Mouse (Mus musculus): ENCODE data around the gene Ric3.

Ric3 gene

DNA sequence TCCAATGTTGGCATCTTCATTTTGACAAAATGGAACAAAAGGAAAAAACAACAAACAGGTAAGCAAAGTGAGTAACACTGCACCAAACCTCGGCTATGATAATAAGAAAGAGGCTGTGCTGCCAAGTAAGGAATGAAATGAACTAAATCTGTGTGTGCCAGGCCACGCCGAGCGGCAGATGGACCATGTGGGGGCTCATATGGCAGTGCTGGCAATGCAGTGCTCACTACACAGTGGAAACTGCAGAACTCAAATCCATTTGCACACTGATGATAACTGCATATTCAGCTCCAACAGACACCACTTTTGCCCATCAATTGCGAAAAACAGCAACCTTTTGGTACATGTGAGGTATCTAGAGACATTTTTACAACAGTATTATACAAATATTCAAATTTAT, 43.7 kb downstream of the Ric3 start:
- peak; percentile 90 for DNase-seq

DNA sequence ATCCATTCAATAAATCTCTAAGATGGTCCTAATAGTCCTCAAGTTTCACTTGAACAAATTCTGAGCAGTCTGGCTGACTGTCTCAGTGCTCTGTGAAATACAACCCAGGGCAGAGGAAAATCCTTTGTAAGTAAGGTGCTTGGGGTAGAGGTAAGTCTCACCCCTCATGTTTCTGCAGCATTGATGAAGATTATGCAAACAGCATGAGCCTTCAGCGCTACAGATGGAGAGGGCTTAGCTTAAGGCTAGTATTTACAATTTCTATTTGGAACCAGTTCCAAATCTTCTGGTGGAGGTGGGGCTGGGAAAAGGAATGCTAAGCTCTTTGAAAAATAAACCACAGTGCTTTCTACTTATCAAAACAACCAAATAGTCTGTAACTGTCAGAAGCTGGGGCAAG, 44.1 kb downstream of the Ric3 start:
- DNase-seq, result no peak

DNA sequence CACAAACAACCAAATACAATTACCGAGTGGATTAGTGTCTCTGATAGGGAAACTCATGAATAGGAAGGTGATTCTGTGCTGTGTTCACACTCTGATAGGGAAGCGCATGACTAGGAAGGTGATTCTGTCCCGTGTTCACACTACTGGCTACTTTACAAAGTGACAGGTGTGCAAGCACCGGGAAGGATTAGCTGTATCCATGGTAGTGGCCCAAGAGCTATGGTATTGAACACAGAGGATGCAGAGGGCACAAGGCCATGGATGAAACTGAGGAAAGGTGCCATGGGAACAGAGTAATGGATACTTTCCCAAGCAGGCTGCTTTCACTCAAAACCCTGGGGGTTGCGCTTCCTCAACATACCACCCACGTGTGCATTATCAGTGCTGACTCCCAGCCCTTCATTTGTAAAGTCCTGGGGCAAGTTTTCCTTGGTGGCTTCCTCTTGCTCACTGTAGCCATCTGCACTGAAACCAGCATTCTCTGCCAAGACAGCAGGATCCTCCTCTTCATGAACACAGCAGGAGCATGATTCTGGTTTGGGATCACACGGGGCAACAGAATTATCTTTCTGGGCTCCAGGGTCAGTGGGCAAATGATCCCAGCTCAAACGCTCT, 44.9 kb downstream of the Ric3 start:
- peak; percentile 61 for DNase-seq

DNA sequence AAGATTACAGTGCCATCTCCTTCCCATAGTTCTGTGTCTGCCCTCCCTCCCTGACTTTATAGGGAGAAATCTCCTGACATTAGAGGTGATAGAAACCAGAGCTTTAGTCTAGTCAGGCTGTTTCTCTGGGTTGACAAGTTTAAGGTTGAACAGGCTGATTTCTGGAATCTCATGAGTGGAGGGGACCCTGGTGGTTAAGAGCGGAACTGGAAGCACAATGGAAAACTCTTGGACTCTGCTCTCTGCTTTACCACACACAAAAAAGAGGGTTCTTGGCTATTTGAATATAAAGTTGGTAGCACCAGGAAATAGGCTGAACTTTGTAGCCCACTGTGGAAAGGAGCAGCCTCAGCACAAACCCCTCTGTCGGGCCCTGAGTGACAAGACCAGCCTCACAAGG, 51.1 kb downstream of the Ric3 start:
- no peak for DNase-seq

DNA sequence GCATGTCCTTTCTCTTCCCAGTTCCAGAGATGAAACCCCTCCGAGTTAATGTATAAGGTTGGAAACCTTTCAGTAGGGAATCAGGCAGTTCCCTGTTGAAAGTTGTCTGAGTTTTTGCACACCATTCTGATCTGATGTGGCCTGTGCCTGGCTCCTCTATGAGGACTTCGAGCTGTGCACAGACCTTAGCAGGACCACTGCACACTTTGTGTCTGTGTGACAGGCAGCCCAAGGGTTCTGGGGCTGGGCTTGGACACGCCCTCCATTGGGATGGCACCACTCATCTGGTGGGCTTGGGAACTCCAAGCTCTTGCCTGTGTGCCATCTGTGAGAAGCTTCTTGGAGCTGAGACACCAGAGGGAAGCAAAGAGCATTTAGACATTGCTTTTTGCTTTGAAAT, 51.8 kb downstream of the Ric3 start:
- no peak for DNase-seq

DNA sequence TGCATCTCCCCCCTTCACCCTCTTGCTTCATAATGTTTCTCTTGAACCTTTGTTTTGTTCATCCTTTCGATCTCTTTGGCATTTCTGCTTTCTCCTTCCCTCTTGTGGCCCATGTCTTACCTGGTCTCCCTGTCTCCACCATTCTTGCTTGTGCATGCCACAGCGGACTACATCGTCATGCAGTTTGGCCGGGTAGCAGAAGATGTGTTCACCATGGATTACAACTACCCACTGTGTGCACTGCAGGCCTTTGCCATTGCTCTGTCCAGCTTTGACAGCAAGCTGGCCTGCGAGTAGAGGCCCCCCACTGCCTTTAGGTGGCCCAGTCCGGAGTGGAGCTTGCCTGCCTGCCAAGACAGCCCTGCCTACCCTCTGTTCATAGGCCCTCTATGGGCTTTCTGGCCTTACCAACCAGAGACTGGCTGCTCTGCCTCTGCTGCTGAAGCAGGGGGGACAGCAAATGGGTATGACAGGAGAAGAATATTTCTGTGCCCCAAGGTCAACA, 53.1 kb downstream of the Ric3 start:
- no peak for DNase-seq

DNA sequence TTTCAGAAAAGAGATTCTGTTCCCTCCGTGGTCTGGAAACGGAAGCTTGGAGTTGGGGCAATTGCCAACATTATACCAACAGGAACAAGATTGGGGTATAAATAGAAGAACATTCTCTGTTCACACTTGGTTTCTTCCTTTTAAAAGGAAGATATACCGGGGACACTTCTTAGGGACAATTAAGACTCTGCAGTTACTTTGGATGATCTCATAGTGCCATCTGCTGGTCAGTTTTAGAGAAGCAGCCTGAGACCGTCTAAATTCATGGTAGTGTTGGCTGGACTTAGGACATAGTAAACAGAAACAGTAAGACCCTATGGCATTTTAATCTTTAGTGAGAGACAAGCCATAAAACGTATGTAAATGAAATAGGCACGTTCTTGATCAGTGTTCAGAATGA, 54.9 kb downstream of the Ric3 start:
- peak; percentile 78 for DNase-seq

DNA sequence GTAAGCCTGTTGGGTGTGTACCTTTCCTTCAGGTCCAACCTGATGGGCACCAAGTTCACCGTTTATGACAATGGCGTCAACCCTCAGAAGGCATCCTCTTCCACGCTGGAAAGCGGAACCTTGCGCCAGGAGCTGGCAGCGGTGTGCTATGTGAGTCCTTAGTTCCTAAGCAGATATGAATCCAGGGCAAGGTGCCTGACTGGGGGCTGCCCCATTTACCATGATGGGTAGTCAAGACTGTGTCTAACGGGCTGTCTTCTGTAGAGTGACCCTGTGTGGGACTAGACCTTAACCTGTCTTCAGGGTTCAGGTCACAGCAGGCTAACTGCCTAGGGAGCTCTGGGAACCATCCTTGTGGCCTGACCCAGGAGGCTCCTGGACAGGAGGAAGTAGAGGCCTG, 55.4 kb downstream of the Ric3 start:
- DNase-seq, result no peak

DNA sequence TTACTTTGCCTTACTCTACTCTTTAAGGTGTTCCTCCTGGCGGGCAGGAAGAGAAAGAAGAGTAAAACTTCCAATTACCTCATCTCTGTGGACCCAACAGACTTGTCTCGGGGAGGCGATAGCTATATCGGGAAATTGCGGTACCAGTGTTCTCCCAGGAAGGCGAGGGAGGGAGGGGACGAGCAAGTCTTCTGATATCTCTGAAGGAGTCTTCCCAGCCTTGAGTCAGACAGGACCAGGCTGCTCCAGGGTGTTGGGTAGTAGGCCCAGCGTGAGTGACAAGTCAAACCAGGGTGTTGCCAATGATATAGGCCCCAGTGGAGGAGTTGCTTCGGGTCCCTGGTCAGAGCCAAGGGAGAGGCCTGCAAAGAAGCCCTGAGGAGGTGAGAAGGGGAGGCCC, 56.2 kb downstream of the Ric3 start:
- no peak for DNase-seq

DNA sequence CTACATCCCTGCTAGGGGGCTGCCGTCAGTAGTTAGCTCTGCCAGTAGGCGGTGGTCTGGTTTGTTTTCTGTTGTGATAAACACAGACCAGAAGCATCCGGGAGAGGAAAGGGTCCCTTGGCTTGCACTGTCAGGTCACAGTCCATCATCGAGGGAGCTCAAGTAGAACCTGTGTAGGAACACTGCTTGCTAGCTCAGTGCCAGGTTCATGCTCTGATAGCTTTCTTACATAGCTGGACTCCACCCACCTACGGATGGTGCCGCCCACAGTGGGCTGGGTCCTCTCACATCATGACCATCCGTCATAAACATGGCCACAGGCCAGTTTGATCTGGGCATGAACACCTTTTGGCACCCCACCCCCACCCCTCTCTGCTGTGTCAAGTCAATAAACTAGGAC, 57.4 kb downstream of the Ric3 start:
- no peak for DNase-seq

DNA sequence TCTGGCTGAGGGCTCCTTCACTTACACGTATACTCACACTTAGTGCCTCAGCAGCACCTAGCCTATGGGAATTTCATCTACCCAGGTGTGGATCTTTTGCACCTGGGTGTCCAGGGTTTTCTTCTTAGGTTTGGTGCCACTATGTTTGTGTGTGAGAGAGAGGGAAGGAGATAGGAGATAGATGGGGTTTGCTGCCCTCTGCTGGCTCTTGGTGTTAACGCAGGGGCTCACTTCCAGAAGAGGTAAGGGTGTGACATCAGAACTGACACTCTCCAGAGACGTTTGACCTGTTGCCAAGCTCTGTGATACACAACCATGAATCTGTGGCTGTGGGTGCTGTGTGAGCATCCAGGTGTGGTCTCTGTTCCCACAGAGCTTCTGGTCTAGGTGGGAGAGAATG, 61.7 kb downstream of the Ric3 start:
- DNase-seq, result peak; percentile 80

DNA sequence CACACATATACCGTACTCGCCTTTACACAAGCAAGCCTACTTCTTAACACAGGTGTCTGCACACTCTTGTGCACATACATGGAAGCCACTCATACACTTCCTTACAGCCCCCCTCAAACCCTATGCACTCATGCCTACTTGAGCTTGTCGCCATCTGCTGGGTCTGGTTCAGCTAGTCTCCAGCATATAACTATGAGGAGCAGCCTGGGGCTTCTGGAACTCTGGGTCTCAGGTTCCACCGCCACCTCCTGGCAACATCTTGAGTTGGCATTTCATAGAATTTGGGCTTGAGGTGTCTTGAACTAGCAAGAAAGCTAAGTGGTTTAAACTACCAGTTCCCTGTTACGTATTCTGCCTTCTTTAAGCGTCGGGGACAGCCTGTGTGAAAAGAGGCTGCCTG, 63.9 kb downstream of the Ric3 start:
- DNase-seq, result no peak

DNA sequence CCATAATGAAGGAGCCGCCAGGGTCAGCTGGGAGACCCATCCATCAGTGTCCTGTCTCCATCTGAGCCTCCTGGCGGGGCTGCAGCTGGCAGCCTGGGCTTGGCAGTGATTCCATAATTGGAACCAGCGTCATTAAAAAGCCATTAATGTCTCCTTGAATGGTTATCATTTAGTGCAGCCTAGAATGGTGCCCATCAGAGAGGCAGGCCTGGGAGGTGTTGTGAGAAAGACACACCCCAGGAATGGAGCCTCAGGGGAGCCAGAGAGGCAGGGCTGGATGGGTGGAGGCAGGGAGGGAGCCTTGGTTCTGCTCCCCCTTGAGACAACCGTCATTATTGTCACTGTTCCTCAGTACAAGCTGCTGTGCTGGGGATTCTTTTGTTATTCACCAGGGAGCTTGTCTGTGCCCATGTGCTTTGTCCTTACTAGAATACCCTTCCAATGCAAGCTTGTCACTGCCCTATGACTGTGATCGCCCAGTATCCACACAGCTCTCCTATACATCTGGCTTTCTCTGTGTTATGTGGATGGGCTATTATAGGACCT, 66.7 kb downstream of the Ric3 start:
- DNase-seq, result no peak

DNA sequence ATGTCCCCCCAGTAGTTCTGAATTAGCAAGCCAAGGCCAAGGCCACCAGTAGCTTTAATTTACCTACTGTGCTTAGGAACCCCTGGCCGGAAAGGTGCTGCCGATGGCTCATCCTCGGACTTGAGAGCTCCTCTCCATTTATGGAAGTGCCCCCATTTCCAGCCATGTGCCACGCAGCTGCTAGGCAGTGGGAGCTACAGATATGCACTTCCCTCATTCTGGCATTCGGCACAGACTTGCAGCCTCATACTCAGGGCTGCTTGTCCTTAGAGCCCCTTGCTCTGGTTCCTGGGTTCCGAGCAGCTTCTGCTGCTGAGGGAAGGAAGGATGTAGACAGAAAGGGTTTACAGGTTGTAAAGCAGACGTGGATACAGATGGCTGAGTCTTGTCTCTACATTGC, 68.3 kb downstream of the Ric3 start:
- DNase-seq, result no peak

DNA sequence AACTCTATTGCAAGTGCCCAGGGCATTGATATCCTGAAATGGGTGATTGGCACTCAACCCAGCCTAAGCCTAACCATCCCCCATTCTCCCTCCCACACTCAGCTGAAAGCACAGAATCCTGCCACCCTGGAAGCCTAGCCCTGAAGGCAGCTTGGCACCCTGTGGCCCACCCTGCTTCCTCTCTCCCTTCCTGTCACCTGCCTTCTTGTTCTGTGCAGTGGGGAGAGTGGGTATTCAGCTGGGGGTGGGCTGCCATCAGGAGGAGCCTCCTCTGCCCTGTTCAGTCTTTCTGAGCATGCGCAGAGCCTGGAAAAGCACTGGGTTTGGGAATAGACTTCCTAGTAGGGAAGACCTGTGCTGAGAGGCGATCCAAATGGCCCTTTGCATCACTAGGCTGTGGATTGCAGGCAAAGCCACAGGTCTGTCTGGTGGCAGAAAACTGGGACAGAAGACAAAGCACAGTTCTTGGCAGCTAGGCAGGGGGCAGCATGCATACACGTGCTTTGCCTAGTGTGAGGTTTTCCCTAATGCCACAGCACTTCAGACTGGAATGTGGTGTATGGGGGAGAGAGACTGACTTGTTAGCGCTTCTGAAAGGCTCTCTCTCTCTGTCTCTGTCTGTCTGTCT, 70.0 kb downstream of the Ric3 start:
- no peak for DNase-seq

DNA sequence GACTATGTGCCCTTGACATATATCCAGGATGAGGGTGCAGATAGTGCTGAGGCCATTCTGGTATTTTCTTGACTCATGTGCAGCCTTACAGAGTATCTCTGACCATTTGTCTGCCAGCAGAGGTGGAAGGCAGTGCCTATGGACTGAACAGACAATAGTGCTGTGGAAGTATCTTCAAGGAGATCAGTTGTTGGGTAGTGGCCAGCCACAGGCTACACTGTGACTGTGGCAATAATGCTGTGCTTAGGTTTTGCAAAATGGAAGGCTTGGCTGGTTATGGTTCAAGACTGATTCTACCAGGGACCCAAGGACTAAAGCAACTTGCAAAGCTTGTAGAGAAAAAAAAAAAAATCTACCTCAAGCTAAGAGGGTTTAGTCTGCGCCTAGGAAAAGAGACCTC, 70.6 kb downstream of the Ric3 start:
- no peak for DNase-seq

DNA sequence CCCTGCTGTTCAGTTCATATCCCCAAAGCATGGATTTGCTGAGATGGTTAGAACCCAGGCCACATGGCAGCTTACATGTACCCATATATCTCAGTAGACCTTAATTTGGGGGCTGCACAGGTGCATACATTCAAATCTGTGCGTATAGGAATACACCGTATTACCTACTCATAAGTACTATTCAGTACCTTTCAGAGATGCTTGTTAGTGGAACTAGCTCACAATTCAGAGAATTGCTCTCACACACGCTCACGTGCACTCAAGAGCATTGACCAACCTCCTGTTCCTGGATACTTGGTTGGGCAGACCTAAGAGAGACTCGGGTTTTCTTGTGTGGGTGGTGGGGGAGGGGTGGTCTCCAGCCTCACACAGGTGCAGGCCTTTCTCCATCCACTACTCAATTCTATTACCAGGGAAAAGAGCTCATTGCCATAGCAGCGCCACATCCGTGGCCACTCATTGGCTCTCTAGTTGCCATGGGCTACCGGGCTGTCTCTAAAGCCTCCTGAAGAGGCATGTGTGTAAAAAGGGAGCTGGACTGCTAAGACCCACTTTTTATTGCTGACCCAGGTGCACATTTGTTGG, 71.4 kb downstream of the Ric3 start:
- no peak for DNase-seq

DNA sequence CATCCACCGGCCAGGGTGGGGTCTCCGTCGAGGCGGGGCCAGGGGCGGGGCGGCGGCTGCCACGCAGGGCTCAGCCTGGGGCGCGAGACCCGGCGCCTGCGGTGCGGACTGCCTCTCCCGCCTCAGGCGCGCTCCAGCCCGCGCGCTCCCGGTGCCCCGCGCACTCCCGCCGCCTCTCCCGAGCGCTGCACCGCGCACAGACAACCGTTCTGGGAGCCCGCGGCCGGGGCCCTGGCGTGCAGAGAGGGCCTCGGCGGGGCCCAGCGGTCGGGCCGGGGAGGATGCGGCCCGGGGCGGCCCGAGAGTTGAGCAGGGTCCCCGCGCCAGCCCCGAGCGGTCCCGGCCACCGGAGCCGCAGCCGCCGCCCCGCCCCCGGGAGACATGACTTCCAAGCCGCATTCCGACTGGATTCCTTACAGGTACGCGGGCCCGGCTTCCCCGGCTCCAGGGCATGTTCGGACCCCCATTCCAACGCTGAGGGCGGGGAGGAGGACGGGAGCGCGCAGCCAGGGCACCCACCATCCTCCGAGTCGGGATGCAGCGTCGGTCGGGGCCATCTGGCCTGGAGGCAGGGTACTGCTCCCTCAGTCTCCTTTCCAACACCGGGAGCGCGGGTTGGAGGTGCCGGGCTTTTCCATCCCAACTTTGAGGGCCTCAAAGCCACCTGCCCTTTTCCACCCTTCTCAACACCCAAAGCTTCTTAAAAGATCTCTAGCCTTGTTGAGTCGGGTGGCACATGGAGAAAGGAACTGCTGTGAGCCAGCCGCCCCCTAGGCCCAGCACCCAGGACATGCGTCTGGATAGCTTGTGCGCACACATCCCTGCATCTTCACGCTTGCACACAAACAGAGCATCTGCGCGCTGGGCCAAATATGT, 72.2 kb downstream of the Ric3 start:
- peak; percentile 59 for DNase-seq

DNA sequence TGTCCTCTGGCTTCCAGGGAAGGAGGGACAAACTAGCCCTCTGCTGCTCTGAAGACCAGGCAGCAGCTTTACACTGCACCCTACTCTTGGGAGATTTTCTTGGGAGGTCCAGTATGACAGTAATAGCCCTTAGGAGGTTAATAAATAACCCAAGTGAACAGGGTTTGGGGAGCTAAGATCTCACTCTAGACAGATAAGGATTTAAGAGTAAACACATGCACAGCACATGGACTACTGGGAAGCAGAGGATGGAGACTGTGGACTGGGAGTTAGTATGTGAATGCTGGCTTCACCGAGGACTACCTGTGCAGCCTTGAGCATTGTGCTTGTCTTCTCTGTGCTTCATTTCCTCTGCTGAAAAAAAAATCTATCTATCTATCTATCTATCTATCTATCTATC, 73.9 kb downstream of the Ric3 start:
- DNase-seq, result no peak

DNA sequence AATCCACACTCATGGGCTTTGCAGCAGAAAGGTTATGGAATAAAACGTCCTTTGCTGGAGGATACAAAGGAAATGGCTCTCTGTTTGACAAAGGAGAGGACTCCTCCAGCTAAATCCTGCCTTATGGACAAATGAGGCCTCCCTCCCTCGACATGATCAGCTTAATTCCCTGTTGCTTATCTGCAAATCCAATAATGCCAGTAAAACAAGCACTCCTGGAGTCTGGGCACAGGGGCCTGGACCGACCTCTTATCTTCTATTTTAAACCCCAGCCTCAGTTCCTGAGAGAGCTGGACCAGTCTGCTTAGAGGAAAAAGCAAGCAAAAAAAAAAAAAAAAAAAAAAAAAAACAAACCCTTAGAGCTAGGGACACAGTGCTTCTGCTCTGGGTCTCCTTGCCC, 79.5 kb downstream of the Ric3 start:
- no peak for DNase-seq

DNA sequence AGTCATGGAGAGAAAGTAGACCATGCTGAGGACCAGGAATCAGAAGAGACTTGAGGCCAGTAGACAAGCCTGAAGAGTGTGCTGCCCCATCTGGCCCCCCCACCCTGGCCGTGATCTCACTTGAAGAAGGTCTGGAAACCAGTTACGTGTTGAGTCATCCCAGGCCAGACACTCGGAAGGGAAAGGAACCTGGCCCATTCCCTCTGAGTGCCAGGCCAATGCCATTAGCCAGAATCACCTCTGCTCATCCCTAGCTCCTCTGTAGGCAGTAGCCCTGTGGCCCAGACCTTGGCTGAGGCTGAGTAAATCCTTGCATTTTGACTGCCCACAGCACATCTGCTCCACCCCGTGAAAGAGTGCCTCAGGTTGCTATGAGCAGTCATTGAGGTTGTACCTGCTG, 81.2 kb downstream of the Ric3 start:
- no peak for DNase-seq

DNA sequence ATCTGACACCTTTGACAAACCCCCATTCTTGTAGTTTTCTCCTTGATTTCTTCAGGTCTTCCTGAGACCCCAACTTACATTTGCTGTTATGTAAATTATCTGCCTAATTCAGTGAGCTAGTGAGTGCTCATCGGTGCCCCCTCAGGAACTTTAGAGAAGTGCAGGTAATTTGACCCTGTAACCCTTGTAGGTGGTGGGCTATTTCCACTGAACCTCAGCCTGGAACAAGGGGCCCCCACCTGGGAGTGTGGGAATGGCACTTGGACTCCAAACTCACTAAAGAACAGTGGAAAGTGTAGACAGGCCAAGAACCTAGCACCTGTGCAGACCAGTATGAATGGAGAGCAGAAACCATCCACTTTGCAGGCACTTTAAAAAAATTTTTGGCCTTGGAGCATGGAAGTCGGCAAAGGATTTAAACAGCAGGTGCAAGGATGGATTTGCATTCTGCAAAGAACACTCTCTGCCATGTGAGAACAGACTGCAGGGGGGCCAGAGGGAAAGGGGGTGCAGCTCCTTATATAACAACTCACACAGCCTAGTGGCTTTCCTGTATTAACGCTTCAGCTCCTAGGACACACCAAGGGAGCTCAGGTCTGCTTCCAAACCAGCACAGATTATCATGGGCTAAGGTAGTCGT, 82.7 kb downstream of the Ric3 start:
- DNase-seq, result peak; percentile 55

DNA sequence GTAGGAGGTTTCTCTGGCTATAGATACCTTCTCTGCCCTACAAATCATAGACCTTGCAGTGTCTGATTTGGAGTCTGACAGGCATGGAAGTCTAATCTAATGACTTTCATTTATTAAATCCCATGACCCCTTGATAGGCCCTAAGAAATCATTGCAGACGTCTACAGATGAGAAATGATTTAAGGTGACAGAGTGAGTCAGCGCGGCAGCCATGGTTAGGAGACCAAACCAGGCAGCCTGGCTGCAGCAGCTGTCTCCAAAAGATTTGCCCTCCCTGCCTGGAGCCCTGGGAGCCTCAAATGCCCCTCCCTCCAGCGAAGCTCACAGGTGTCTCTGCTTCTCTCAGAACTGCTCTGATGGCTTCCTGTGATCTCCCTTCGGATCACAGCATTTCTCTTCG, 87.0 kb downstream of the Ric3 start:
- DNase-seq, result no peak
